Mouse (Mus musculus): Measurements from ENCODE around the gene Kcnk13. TPM values are rescaled to one million over a fixed set of nuclear protein-coding genes. Genes with fewer than 3 reads are reported as not detected.

The Kcnk13 gene
- polyA plus RNA-seq, 1 experiment from 2014 or later: 0.56 TPM

GRCm38 (mm10) chr12:99958068-99959060 is 5.9 kb upstream of the Kcnk13 start:
- H3K4me2 ChIP-seq (ENCODE audit: low read depth, severe bottlenecking): no peak overlapping the region
- 0 out of 2 replicates have a peak, but pooled peaks cover 4% of the 10 kb centered on the region for H3K27me3 ChIP-seq (ENCODE audit: control insufficient read depth, insufficient read depth, low read length)
- no peak overlapping the region for H3K9ac ChIP-seq (ENCODE audit: low read length)
- no peak for ATAC-seq (ENCODE audit: insufficient number of reproducible peaks, low FRiP score, low TSS enrichment, low read depth)
- no peaks in the 10 kb centered on the region for H3K9me3 ChIP-seq (ENCODE audit: control insufficient read depth, low read length)
- no peak overlapping the region for H3K27ac ChIP-seq (replicated peaks; ENCODE audit: low read depth, low read length)
- no peaks in the 10 kb centered on the region for H3K36me3 ChIP-seq (ENCODE audit: control insufficient read depth, insufficient read depth, low read length)
- no peaks in the 10 kb centered on the region for H3K4me1 ChIP-seq (ENCODE audit: control insufficient read depth, insufficient read depth, low read length)
- no peak for DNase-seq (ENCODE audit: low spot score)
- WGBS: 66% methylated on average over 9 of the region's 9 CpGs
- H3K4me3 ChIP-seq (ENCODE audit: low read depth, low read length): no peak overlapping the region

GRCm38 (mm10) chr12:99959291-99959690 is 5.0 kb upstream of the Kcnk13 start:
- ATAC-seq (ENCODE audit: insufficient number of reproducible peaks, low FRiP score, low TSS enrichment, low read depth) (no peak), DNase-seq (ENCODE audit: low spot score) (no peak)
- no peak overlapping the region for H3K9ac ChIP-seq (ENCODE audit: low read length)
- no peak overlapping the region for H3K4me3 ChIP-seq (ENCODE audit: low read depth, low read length)
- H3K27me3 ChIP-seq (ENCODE audit: control insufficient read depth, insufficient read depth, low read length): peaks cover 11% of the 10 kb centered on the region
- H3K4me1 ChIP-seq (ENCODE audit: control insufficient read depth, insufficient read depth, low read length): no peaks in the 10 kb centered on the region; the same call in 1 of the 2 replicates
- no peaks in the 10 kb centered on the region for H3K9me3 ChIP-seq (ENCODE audit: control insufficient read depth, low read length)
- H3K27ac ChIP-seq (replicated peaks; ENCODE audit: low read depth, low read length): no peak overlapping the region
- H3K4me2 ChIP-seq (ENCODE audit: low read depth, severe bottlenecking): no peak overlapping the region
- no peaks in the 10 kb centered on the region for H3K36me3 ChIP-seq (ENCODE audit: control insufficient read depth, insufficient read depth, low read length)

- no peaks in the 10 kb centered on the region; the same call in 1 of the 2 replicates for H3K4me1 ChIP-seq (ENCODE audit: control insufficient read depth, insufficient read depth, low read length)
- H3K27ac ChIP-seq (replicated peaks; ENCODE audit: low read depth, low read length): no peak overlapping the region
- H3K9ac ChIP-seq (ENCODE audit: low read length): no peak overlapping the region
- no peak for ATAC-seq (ENCODE audit: insufficient number of reproducible peaks, low FRiP score, low TSS enrichment, low read depth)
- no peak overlapping the region for H3K4me2 ChIP-seq (ENCODE audit: low read depth, severe bottlenecking)
- H3K4me3 ChIP-seq (ENCODE audit: low read depth, low read length): no peak overlapping the region
- H3K9me3 ChIP-seq (ENCODE audit: control insufficient read depth, low read length): no peaks in the 10 kb centered on the region
- peaks cover 18% of the 10 kb centered on the region for H3K27me3 ChIP-seq (ENCODE audit: control insufficient read depth, insufficient read depth, low read length)
- 39% methylated on average over 10 of the region's 10 CpGs for WGBS
- no peaks in the 10 kb centered on the region for H3K36me3 ChIP-seq (ENCODE audit: control insufficient read depth, insufficient read depth, low read length)
- DNase-seq (ENCODE audit: low spot score): no peak
Measured at GRCm38 (mm10) chr12:99959930-99960329, 4.4 kb upstream of the Kcnk13 start.

GRCm38 (mm10) chr12:99960675-99961074 is 3.6 kb upstream of the Kcnk13 start:
- 95% methylated on average over 7 of the region's 7 CpGs for WGBS
- H3K4me3 ChIP-seq (ENCODE audit: low read depth, low read length): no peak overlapping the region
- no peak overlapping the region for H3K4me2 ChIP-seq (ENCODE audit: low read depth, severe bottlenecking)
- H3K36me3 ChIP-seq (ENCODE audit: control insufficient read depth, insufficient read depth, low read length): no peaks in the 10 kb centered on the region
- H3K9me3 ChIP-seq (ENCODE audit: control insufficient read depth, low read length): no peaks in the 10 kb centered on the region
- DNase-seq (ENCODE audit: low spot score) (no peak), ATAC-seq (ENCODE audit: insufficient number of reproducible peaks, low FRiP score, low TSS enrichment, low read depth) (no peak)
- H3K27ac ChIP-seq (replicated peaks; ENCODE audit: low read depth, low read length): no peak overlapping the region
- H3K27me3 ChIP-seq (ENCODE audit: control insufficient read depth, insufficient read depth, low read length): peaks cover 20% of the 10 kb centered on the region
- H3K9ac ChIP-seq (ENCODE audit: low read length): no peak overlapping the region
- no peaks in the 10 kb centered on the region; the same call in none of the 2 replicates for H3K4me1 ChIP-seq (ENCODE audit: control insufficient read depth, insufficient read depth, low read length)

GRCm38 (mm10) chr12:99965203-99966115 is 1.2 kb downstream of the Kcnk13 start:
- ATAC-seq (ENCODE audit: insufficient number of reproducible peaks, low FRiP score, low TSS enrichment, low read depth): peak; percentile 24; the same call in 1 of the 2 replicates
- Histone ChIP-seq H3K36me3 (ENCODE audit: control insufficient read depth, insufficient read depth, low read length) (no peaks in the 10 kb centered on the region), H3K27ac (replicated peaks; ENCODE audit: low read depth, low read length) (no peak overlapping the region), H3K9ac (ENCODE audit: low read length) (0 out of 2 replicates have a peak overlapping the region, but pooled peaks have one; percentile 34), H3K4me1 (ENCODE audit: control insufficient read depth, insufficient read depth, low read length) (peaks cover 10% of the 10 kb centered on the region), H3K27me3 (ENCODE audit: control insufficient read depth, insufficient read depth, low read length) (peaks cover 54% of the 10 kb centered on the region), H3K4me3 (ENCODE audit: low read depth, low read length) (peak overlapping the region; percentile 30), H3K4me2 (ENCODE audit: low read depth, severe bottlenecking) (peak overlapping the region; percentile 62), H3K9me3 (ENCODE audit: control insufficient read depth, low read length) (no peaks in the 10 kb centered on the region)
- DNase-seq (ENCODE audit: low spot score): peak; percentile 63
- WGBS: under 1% methylated on average over 76 of the region's 77 CpGs

GRCm38 (mm10) chr12:99966116-99966770 is 1.9 kb downstream of the Kcnk13 start:
- Histone ChIP-seq H3K9ac (ENCODE audit: low read length) (0 out of 2 replicates have a peak overlapping the region, but pooled peaks have one; percentile 34), H3K36me3 (ENCODE audit: control insufficient read depth, insufficient read depth, low read length) (no peaks in the 10 kb centered on the region), H3K9me3 (ENCODE audit: control insufficient read depth, low read length) (no peaks in the 10 kb centered on the region), H3K4me2 (ENCODE audit: low read depth, severe bottlenecking) (peak overlapping the region; percentile 62), H3K4me3 (ENCODE audit: low read depth, low read length) (peak overlapping the region; percentile 30), H3K27me3 (ENCODE audit: control insufficient read depth, insufficient read depth, low read length) (peaks cover 54% of the 10 kb centered on the region), H3K27ac (replicated peaks; ENCODE audit: low read depth, low read length) (no peak overlapping the region), H3K4me1 (ENCODE audit: control insufficient read depth, insufficient read depth, low read length) (peaks cover 10% of the 10 kb centered on the region)
- 5% methylated on average over 25 of the region's 25 CpGs for WGBS
- DNase-seq (ENCODE audit: low spot score) (peak; percentile 55), ATAC-seq (ENCODE audit: insufficient number of reproducible peaks, low FRiP score, low TSS enrichment, low read depth) (peak; percentile 28; the same call in 1 of the 2 replicates)

GRCm38 (mm10) chr12:99966881-99967363 is 2.6 kb downstream of the Kcnk13 start:
- H3K9ac ChIP-seq (ENCODE audit: low read length): no peak overlapping the region
- peaks cover 54% of the 10 kb centered on the region for H3K27me3 ChIP-seq (ENCODE audit: control insufficient read depth, insufficient read depth, low read length)
- H3K4me3 ChIP-seq (ENCODE audit: low read depth, low read length): no peak overlapping the region
- WGBS: 15% methylated on average over 12 of the region's 12 CpGs
- no peaks in the 10 kb centered on the region for H3K36me3 ChIP-seq (ENCODE audit: control insufficient read depth, insufficient read depth, low read length)
- no peak overlapping the region for H3K4me2 ChIP-seq (ENCODE audit: low read depth, severe bottlenecking)
- H3K4me1 ChIP-seq (ENCODE audit: control insufficient read depth, insufficient read depth, low read length): peaks cover 10% of the 10 kb centered on the region
- DNase-seq (ENCODE audit: low spot score) (peak; percentile 40), ATAC-seq (ENCODE audit: insufficient number of reproducible peaks, low FRiP score, low TSS enrichment, low read depth) (no peak)
- H3K9me3 ChIP-seq (ENCODE audit: control insufficient read depth, low read length): no peaks in the 10 kb centered on the region
- H3K27ac ChIP-seq (replicated peaks; ENCODE audit: low read depth, low read length): no peak overlapping the region
